Mouse (Mus musculus) CH12.LX (cell line): ENCODE results near the gene Tex29.

Source experiments
- CTCF ChIP-seq, 2 experiments: IDR thresholded peaks in 1 of 2; conservative IDR thresholded peaks in 1 of 2; 2 replicates each; pipeline ENCODE4 v1.5.1; 2011 to 2012; ENCODE audit warnings: low read depth in 2 of 2, low read length in 2 of 2, improper control_type of control experiment in 1 of 2, inconsistent platforms in 1 of 2, mild to moderate bottlenecking in 1 of 2, moderate library complexity in 1 of 2
- JUN ChIP-seq: IDR thresholded peaks from 2 replicates; pipeline ENCODE4 v1.6.1; 2011; ENCODE audit warnings: low read depth, mild to moderate bottlenecking, low read length, improper control_type of control experiment, moderate library complexity; ENCODE audit not compliant: insufficient read depth
- NRF1 ChIP-seq: IDR thresholded peaks from 2 replicates; pipeline ENCODE4 v1.6.1; 2014; ENCODE audit warnings: low read depth, mild to moderate bottlenecking, inconsistent platforms, low read length, improper control_type of control experiment, moderate library complexity
- POLR2A ChIP-seq: IDR thresholded peaks from 2 replicates; pipeline ENCODE4 v1.6.1; 2011; ENCODE audit warnings: low read depth, mild to moderate bottlenecking, improper control_type of control experiment, low read length
- ZNF384 ChIP-seq: IDR thresholded peaks from 2 replicates; pipeline ENCODE4 v1.6.1; 2012; ENCODE audit warnings: low read depth, low read length, improper control_type of control experiment, inconsistent platforms

DNA sequence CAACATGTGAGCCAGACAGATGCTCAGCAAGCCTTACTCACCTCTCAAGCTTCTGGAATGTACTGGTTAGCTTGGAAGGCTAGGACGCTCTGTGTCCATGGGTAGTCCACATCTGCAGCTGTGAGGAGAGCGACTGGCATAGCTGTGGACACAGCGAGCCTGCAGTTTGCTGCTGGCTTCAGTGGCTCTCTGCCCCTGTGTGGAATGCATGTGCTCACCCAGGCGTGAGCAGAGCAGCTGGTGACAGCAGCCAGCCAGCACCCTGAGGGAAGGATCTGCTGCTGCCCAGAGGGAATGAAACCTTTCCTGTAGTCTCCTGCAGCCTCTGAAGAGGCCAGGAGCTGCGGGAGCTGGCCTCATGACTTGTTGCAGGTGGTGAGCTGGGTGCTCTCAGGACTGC is 19.7 kb upstream of the Tex29 start:
- TF ChIP-seq CTCF (conservative IDR thresholded peaks at IDR 0.05 in 1 of 2, IDR thresholded peaks at IDR 0.05 in 1 of 2; ENCODE audit: low read depth in 2 of 2, low read length in 2 of 2) (no peak), POLR2A (no peak), ZNF384 (no peak), JUN (no peak), NRF1 (no peak)
